Mouse (Mus musculus) kidney, adult 10 weeks (tissue): ENCODE data around the gene Hmgb3. TPM values are rescaled to one million over a fixed set of nuclear protein-coding genes. Genes with fewer than 3 reads are reported as not detected.

Experiments used
- polyA plus RNA-seq: library from polyadenylated mRNA; stranded (reverse); fragments of 350-450 nt; fragmentation: Illumina TruSeq; extraction: RNeasy Lipid Tissue Mini Kit (QIAGEN cat#74804); gene quantifications from one replicate; pipeline ENCODE4 v1.2.3, GENCODE M21; 2014; ENCODE audit warnings: low read depth, low replicate concordance

The Hmgb3 gene
- polyA plus RNA-seq, result 176 TPM

GRCm38 (mm10) chrX:71555415-71556114, at the start of gene Hmgb3:
Gene Hmgb3, plus strand, starts transcription at chrX:71555918.

Other genes starting within 250 kb of the Hmgb3 start
- 47.3 TPM for gene Mtmr1, start 191.2 kb upstream of the Hmgb3 start, polyA plus RNA-seq
- gene Cd99l2, start 63.1 kb upstream of the Hmgb3 start, polyA plus RNA-seq, result 25.6 TPM
- not detected for gene Gpr50, start 107.7 kb downstream of the Hmgb3 start, polyA plus RNA-seq